Mouse (Mus musculus): ENCODE results near the gene Ndufa10. TPM values are rescaled to one million over a fixed set of nuclear protein-coding genes. Genes with fewer than 3 reads are reported as not detected.
A peak's percentile ranks its signal among the peaks of the same experiment; 100 is the strongest.
"Not testable (repeated sequence)": the region's sequence is repeated elsewhere in the genome, so short reads cannot be mapped to it uniquely, and the experiment has no call there.

Gene Ndufa10
- polyA plus RNA-seq (2015; fragmentation: Nextera tagmentation; extraction: Ambion mirVana): 273 and 275 TPM in 2 replicates

DNA sequence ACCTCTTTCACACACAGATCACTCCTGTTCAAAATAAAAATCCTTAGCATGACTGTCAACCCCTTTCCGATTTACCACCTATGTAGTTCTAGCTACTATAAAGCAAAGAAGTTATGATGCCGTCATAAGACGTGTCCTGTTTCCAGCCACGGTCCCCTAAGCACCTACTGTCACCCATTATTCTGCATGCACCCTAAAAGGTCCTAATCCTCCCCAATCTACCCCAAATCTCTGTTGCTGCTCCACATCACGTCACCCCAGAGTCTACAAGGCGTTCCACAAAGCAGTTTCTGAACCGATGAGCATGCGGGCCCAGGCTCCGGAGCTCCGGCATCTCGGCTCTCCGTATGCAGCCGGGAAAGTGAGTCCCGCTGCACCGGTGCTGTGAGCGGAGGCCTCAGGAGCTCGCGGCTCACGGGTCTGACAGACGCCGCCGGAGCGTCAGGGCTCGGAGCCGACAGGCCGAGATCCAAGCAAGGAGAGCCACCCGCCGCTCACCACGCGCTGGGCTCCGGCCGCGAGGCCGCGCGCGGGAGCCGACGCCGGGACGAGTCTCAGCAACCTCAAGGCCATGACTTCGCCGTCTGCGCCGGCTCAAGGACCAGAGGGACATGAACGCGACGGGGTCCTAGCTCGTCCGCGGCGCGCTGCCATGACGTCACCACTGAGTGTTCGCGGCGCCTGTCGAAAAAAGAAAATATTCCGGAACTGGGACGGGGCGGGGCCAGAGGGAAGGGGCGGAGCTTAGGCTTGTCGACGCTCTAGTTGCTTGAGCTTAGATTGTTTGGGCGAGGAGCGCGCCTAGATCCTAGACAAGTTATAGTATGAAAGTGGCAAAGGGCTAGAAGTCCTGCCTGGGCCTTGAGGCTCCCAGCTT, at the start of gene Ndufa10:
Gene Ndufa10, minus strand, starts transcription at position 696 of the 877 bp plus-strand sequence.
- ATAC-seq (ENCODE audit: insufficient number of reproducible peaks, insufficient read depth, low FRiP score, low TSS enrichment, low read depth): peak; percentile 86
- peak within 1 kb of the TSS; percentile 96 for H3K9ac ChIP-seq
- 0 out of 2 replicates have a peak, but pooled peaks cover 3% of the 10 kb centered on the region for H3K27me3 ChIP-seq
- H3K4me2 ChIP-seq: peak within 1 kb of the TSS; percentile 87
- no peaks in the 10 kb centered on the region for H3K9me3 ChIP-seq
- WGBS: under 1% methylated on average over 67 of the region's 67 CpGs
- peaks cover 30% of the 10 kb centered on the region for H3K36me3 ChIP-seq
- peaks cover 14% of the 10 kb centered on the region for H3K4me1 ChIP-seq
- peak within 1 kb of the TSS; percentile 80 for H3K27ac ChIP-seq
- peak within 1 kb of the TSS; percentile 99 for H3K4me3 ChIP-seq

DNA sequence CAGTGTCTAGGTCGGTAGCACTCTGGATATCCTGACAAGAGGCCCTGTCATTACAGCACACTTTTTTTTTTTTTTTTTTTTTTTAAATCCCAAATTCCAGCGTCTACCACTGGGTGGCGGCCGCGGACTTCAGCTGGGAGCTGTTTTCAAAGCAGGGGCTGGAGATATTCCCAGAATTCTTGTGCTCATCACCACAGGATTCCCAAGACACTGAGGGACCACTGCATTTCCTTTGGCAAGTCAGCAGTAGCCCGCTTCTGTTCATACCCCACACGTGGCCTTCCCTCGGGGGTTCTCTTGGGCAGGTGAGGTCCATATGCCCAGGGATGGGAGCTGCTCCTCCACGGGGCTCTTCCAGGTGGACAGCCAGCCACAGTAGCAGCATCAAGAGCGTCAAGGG, 47.7 kb upstream of the Ndufa10 start:
- H3K9ac ChIP-seq: no peak overlapping the region
- ATAC-seq (ENCODE audit: insufficient number of reproducible peaks, insufficient read depth, low FRiP score, low TSS enrichment, low read depth): no peak

DNA sequence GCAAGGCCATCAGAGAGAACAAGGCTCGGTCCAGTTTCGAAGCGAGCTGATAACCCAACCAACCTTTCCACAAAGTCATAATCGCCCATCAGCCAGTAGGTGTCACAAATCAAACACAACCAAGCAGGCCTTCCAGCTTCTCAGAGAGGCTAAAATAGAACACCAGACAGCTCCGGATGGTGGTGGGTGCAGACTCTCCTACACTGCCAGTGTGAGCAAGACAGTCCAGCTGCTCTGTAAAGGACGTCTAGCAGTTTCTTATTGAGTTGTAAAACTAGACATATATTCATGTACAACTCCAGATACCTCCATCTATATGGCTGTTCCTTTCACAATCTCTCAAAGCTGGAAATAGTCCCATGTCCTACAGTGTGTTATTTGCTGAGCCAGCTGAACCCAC, 45.4 kb upstream of the Ndufa10 start:
- WGBS: 83% methylated on average over 6 of the region's 6 CpGs
- no peak for ATAC-seq (ENCODE audit: insufficient number of reproducible peaks, insufficient read depth, low FRiP score, low TSS enrichment, low read depth)
- H3K9me3 ChIP-seq: no peaks in the 10 kb centered on the region
- no peaks in the 10 kb centered on the region for H3K36me3 ChIP-seq
- H3K9ac ChIP-seq: no peak overlapping the region
- H3K4me3 ChIP-seq: no peak overlapping the region
- H3K4me2 ChIP-seq: no peak overlapping the region
- no peak overlapping the region for H3K27ac ChIP-seq
- H3K4me1 ChIP-seq: no peaks in the 10 kb centered on the region
- H3K27me3 ChIP-seq: peaks cover 6% of the 10 kb centered on the region; the same call in 1 of the 2 replicates

More for the DNA sequence above, 47.7 kb upstream of the Ndufa10 start:
- no peak overlapping the region for H3K4me3 ChIP-seq
- H3K9me3 ChIP-seq: no peaks in the 10 kb centered on the region
- no peaks in the 10 kb centered on the region for H3K36me3 ChIP-seq
- no peaks in the 10 kb centered on the region for H3K4me1 ChIP-seq
- peaks cover 6% of the 10 kb centered on the region; the same call in 1 of the 2 replicates for H3K27me3 ChIP-seq
- no peak overlapping the region for H3K27ac ChIP-seq
- H3K4me2 ChIP-seq: no peak overlapping the region
- WGBS: 23% methylated on average over 10 of the region's 10 CpGs

DNA sequence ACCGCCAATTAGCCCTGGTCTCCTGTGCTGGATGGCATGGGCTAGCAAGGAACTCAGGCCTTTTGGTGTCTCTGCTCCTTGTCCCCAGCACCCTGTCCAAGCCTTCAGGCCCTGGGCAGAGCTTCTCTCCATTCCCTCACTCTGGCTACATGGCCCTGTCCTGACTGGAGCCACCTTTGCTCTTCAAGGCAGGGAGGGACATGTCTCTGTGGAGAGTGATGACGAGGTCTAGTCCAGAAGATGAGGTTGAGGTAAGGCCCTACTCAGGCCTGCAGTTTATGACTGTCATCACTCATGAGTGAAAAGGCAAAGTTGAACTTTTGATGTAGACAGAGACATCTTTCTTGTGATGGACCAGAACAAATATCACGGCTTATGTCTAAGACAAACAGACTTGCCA, 44.9 kb upstream of the Ndufa10 start, which contains the start of gene Olfr1414:
Gene Olfr1414, minus strand, starts transcription at position 101 of the 400 bp plus-strand sequence.
- H3K9me3 ChIP-seq: no peaks in the 10 kb centered on the region
- H3K36me3 ChIP-seq: no peaks in the 10 kb centered on the region
- no peak within 1 kb of the TSS for H3K4me3 ChIP-seq
- H3K4me1 ChIP-seq: no peaks in the 10 kb centered on the region
- ATAC-seq (ENCODE audit: insufficient number of reproducible peaks, insufficient read depth, low FRiP score, low TSS enrichment, low read depth): no peak
- WGBS: 82% methylated on average over 3 of the region's 3 CpGs
- no peak within 1 kb of the TSS for H3K9ac ChIP-seq
- no peak within 1 kb of the TSS for H3K4me2 ChIP-seq
- peaks cover 6% of the 10 kb centered on the region; the same call in 1 of the 2 replicates for H3K27me3 ChIP-seq
- H3K27ac ChIP-seq: no peak within 1 kb of the TSS

DNA sequence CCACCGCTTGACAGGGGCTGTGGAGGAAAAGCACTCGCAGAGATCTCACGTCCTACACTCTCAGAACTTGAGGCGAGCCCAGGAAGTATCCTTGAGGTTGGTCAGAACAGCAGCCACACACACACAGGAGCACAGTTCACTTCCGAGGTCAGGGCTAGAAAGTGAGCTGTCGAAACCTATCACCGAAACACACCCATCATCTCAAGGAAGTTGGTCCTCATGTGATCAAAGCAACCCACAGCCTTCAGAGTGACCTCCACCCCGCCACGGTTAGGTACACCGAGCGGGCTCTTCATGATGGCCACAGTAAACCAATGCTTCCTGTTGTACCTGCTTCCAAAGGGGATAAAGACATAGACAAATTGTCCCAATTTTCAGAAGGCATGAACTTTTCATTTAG, 41.7 kb upstream of the Ndufa10 start:
- WGBS: 80% methylated on average over 11 of the region's 11 CpGs
- Histone ChIP-seq H3K36me3 (no peaks in the 10 kb centered on the region), H3K9me3 (no peaks in the 10 kb centered on the region), H3K4me3 (no peak overlapping the region), H3K27me3 (peaks cover 6% of the 10 kb centered on the region; the same call in 1 of the 2 replicates), H3K9ac (no peak overlapping the region), H3K4me2 (no peak overlapping the region), H3K4me1 (no peaks in the 10 kb centered on the region), H3K27ac (no peak overlapping the region)
- ATAC-seq (ENCODE audit: insufficient number of reproducible peaks, insufficient read depth, low FRiP score, low TSS enrichment, low read depth): no peak

DNA sequence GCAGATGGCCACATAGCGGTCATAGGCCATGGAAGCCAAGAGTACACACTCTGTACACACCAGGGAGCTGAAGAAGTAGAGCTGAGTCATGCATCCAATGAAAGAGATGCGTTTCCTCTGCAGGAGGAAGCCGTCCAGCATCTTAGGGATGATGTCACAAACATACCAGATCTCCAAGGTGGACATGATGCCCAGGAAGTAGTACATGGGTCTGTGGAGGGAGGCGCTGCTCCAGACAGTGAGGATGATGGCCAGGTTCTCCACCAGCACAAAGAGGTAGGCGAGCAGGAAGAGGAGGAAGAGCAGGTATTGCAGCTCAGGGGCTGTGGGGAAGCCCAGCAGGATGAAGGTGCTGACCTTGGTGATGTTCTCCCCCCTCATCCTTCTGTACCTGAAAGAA, 38.0 kb upstream of the Ndufa10 start:
- WGBS: 87% methylated on average over 5 of the region's 5 CpGs
- ATAC-seq (ENCODE audit: insufficient number of reproducible peaks, insufficient read depth, low FRiP score, low TSS enrichment, low read depth); H3K36me3 ChIP-seq: not testable (repeated sequence)

DNA sequence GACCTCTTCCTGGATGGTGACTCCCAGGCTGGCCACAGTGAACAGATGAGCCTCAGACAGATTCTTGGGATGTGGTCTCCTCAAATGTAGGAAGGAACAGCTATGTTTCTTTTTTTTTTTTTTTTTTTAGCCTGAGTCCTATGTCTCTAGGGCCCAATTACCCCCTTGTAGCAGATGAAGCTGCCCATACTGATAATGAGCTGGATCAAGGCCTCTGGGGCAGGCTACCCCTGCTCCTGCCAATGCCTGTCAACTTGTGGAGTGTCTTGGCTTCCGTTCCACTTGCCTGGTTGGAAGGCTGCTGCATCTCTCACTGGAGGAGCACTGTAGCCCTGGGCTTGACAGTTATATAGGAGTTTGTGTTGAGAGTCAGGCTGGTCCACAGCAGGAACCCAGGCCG, 22.3 kb upstream of the Ndufa10 start, which contains the start of gene Olfr1415:
Gene Olfr1415, minus strand, starts transcription at position 101 of the 400 bp plus-strand sequence.
- Histone ChIP-seq H3K4me3 (no peak within 1 kb of the TSS), H3K4me1 (no peaks in the 10 kb centered on the region), H3K9me3 (peaks cover 4% of the 10 kb centered on the region; the same call in 1 of the 2 replicates), H3K36me3 (no peaks in the 10 kb centered on the region), H3K4me2 (no peak within 1 kb of the TSS), H3K27ac (no peak within 1 kb of the TSS), H3K27me3 (no peaks in the 10 kb centered on the region), H3K9ac (no peak within 1 kb of the TSS)
- no peak for ATAC-seq (ENCODE audit: insufficient number of reproducible peaks, insufficient read depth, low FRiP score, low TSS enrichment, low read depth)
- 76% methylated on average over 2 of the region's 2 CpGs for WGBS

More for the DNA sequence above, 38.0 kb upstream of the Ndufa10 start:
- H3K4me1 ChIP-seq, H3K9me3 ChIP-seq, H3K4me3 ChIP-seq, H3K4me2 ChIP-seq, H3K9ac ChIP-seq, H3K27me3 ChIP-seq, H3K27ac ChIP-seq: not testable (repeated sequence)

DNA sequence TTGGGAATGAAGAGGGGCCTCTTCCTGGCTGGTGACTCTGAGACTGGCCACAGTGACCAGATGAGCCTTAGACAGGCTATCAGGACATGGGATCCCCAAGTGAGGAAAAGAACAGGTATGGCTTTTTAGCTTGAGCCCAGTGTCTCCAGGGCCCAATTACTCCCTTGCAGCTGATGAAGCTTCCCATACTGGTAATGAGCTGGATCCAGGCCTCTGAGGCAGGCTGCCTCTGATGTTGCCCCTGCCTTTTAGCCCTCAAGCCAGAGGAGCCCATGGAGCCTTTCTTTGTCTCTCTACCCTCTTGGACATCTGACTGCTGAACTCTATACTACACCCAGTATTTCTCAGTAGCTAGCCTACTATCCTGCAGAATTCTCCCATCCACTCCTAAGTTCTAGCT, 11.4 kb upstream of the Ndufa10 start, which contains the start of gene Olfr1416:
Gene Olfr1416, minus strand, starts transcription at position 101 of the 400 bp plus-strand sequence.
- peaks cover 8% of the 10 kb centered on the region for H3K9me3 ChIP-seq
- no peak within 1 kb of the TSS for H3K9ac ChIP-seq
- H3K4me3 ChIP-seq: no peak within 1 kb of the TSS
- no peaks in the 10 kb centered on the region for H3K4me1 ChIP-seq
- ATAC-seq (ENCODE audit: insufficient number of reproducible peaks, insufficient read depth, low FRiP score, low TSS enrichment, low read depth): no peak
- no peak within 1 kb of the TSS for H3K27ac ChIP-seq
- no peaks in the 10 kb centered on the region for H3K36me3 ChIP-seq
- no peaks in the 10 kb centered on the region; the same call in 1 of the 2 replicates for H3K27me3 ChIP-seq
- H3K4me2 ChIP-seq: no peak within 1 kb of the TSS

DNA sequence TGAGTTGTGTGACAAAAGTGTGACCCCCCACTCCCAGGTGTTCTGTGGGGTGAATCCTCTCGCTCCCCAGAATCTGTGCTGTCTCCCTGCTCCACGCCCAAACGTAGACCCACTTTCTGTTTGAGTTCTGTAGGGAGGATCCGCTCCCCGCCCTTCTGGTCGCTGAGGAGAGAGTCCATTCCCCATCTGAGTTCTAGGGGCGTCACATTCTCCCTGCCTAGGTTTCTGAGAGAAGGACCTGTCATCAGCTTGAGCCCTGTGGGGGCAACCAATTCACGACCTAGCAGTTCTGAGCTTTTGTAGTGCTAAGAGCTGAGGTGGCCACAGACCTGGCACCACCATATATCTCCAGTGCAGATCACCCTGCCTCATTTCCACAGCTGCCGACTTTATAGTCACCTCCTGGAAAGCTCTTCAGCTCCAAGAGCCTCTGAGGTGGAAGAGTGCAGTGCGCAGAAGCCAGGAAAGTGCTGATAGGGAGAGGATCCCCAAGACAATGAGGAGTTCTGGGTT, 462 bp upstream of the Ndufa10 start:
- peak; percentile 44; the same call in 1 of the 2 replicates for ATAC-seq (ENCODE audit: insufficient number of reproducible peaks, insufficient read depth, low FRiP score, low TSS enrichment, low read depth)
- H3K9me3 ChIP-seq: no peaks in the 10 kb centered on the region
- H3K9ac ChIP-seq: peak overlapping the region; percentile 75
- H3K27me3 ChIP-seq: 0 out of 2 replicates have a peak, but pooled peaks cover 3% of the 10 kb centered on the region
- H3K36me3 ChIP-seq: peaks cover 23% of the 10 kb centered on the region
- 4% methylated on average over 10 of the region's 10 CpGs for WGBS
- peak overlapping the region; percentile 80 for H3K27ac ChIP-seq
- H3K4me3 ChIP-seq: peak overlapping the region; percentile 99
- peak overlapping the region; percentile 87 for H3K4me2 ChIP-seq
- peaks cover 14% of the 10 kb centered on the region for H3K4me1 ChIP-seq

DNA sequence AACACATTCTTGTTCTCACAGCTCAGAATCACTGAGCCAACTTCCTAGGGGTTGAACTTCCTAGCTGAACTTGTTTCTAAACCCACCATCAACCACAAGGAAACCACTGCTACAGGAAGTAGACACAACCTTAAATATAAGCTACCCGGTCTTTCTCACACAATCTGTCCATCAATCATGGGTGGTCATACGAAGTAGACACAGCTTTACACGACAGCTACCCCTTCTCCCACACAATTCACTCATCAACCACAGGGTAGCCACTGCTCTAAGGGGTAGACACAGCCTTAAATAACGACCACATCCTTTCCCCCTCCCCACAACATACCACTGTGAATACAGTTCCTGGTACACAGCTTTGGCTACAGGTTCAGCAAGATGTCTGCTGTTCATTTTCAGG, 4.8 kb downstream of the Ndufa10 start:
- H3K36me3 ChIP-seq: peaks cover 74% of the 10 kb centered on the region
- H3K9me3 ChIP-seq: no peaks in the 10 kb centered on the region
- no peak overlapping the region for H3K27ac ChIP-seq
- WGBS: 86% methylated on average over 4 of the region's 4 CpGs
- H3K4me2 ChIP-seq: no peak overlapping the region
- H3K4me3 ChIP-seq: no peak overlapping the region
- no peak for ATAC-seq (ENCODE audit: insufficient number of reproducible peaks, insufficient read depth, low FRiP score, low TSS enrichment, low read depth)
- H3K4me1 ChIP-seq: peaks cover 9% of the 10 kb centered on the region
- H3K27me3 ChIP-seq: no peaks in the 10 kb centered on the region
- no peak overlapping the region for H3K9ac ChIP-seq

DNA sequence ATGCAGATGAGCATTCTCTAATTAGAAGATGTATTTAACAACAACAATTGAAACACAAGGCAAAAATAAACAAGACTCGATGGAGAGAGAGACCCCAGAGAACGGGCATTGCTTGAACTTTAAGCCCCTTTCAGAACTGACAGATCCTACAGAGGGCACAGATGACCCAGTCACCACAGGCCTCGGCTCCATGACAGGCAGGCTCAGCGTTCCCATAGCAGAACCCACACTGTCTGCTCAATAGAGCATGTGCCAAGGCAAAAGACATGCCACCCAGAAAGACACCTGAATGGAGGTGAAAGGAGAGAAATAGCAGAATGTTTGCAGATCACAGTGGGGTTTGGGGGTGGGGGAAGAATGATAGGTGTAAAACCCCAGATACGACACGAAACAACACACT, 15.2 kb downstream of the Ndufa10 start:
- Histone ChIP-seq H3K4me2 (no peak overlapping the region), H3K27ac (no peak overlapping the region), H3K27me3 (no peaks in the 10 kb centered on the region), H3K36me3 (peaks cover 89% of the 10 kb centered on the region), H3K4me3 (no peak overlapping the region), H3K9me3 (0 out of 2 replicates have a peak, but pooled peaks cover 3% of the 10 kb centered on the region), H3K9ac (no peak overlapping the region), H3K4me1 (no peaks in the 10 kb centered on the region)
- ATAC-seq (ENCODE audit: insufficient number of reproducible peaks, insufficient read depth, low FRiP score, low TSS enrichment, low read depth): no peak
- WGBS: 92% methylated on average over 6 of the region's 6 CpGs
